Mouse (Mus musculus) right cerebral cortex, adult 2 months (tissue): Measurements from ENCODE around the gene Mkrn2.
"Not testable (repeated sequence)": the region's sequence is repeated elsewhere in the genome, so short reads cannot be mapped to it uniquely, and the experiment has no call there.

Source experiments
- DNase-seq, 2 experiments: peaks; one replicate each; pipeline ENCODE4 v3.0.0; 2021 to 2022; ENCODE audit warnings: low spot score in 2 of 2

The Mkrn2 gene

GRCm38 (mm10) chr6:115607429-115607828, 5.7 kb downstream of the Mkrn2 start:
- peak; percentile 52 to 55 for DNase-seq

GRCm38 (mm10) chr6:115609121-115609520, 7.4 kb downstream of the Mkrn2 start:
- no peak for DNase-seq

GRCm38 (mm10) chr6:115610301-115610700, 8.6 kb downstream of the Mkrn2 start:
- no peak for DNase-seq

- peak in 1 of 2 experiments; percentile 34 for DNase-seq
Observed at GRCm38 (mm10) chr6:115613793-115614192, 12.1 kb downstream of the Mkrn2 start.

GRCm38 (mm10) chr6:115615983-115616382, 14.3 kb downstream of the Mkrn2 start:
- DNase-seq = no peak

- no peak for DNase-seq
Observed at GRCm38 (mm10) chr6:115619818-115620217, 18.1 kb downstream of the Mkrn2 start.

- DNase-seq = no peak
Observed at GRCm38 (mm10) chr6:115620942-115621341, 19.2 kb downstream of the Mkrn2 start.

- DNase-seq = no peak
Observed at GRCm38 (mm10) chr6:115626121-115626520, 24.4 kb downstream of the Mkrn2 start.

- no peak for DNase-seq
Observed at GRCm38 (mm10) chr6:115631056-115631795, 29.5 kb downstream of the Mkrn2 start.

- no peak for DNase-seq
Observed at GRCm38 (mm10) chr6:115634015-115634414, 32.3 kb downstream of the Mkrn2 start.

GRCm38 (mm10) chr6:115638188-115638587, 36.5 kb downstream of the Mkrn2 start:
- DNase-seq = not testable (repeated sequence)

GRCm38 (mm10) chr6:115643315-115643714, 41.6 kb downstream of the Mkrn2 start:
- no peak for DNase-seq

- no peak for DNase-seq
Observed at GRCm38 (mm10) chr6:115649792-115650365, 48.2 kb downstream of the Mkrn2 start.

GRCm38 (mm10) chr6:115650476-115651427, 49.0 kb downstream of the Mkrn2 start:
- DNase-seq = no peak

- no peak for DNase-seq
Observed at GRCm38 (mm10) chr6:115651719-115652118, 50.0 kb downstream of the Mkrn2 start.

- DNase-seq = no peak
Observed at GRCm38 (mm10) chr6:115653939-115654338, 52.2 kb downstream of the Mkrn2 start.

- no peak for DNase-seq
Observed at GRCm38 (mm10) chr6:115658802-115659201, 57.1 kb downstream of the Mkrn2 start.

- no peak for DNase-seq
Observed at GRCm38 (mm10) chr6:115664268-115664667, 62.6 kb downstream of the Mkrn2 start.

- DNase-seq = no peak
Observed at GRCm38 (mm10) chr6:115666641-115667040, 64.9 kb downstream of the Mkrn2 start.
